Mouse (Mus musculus): ENCODE data around the gene Snx22. TPM values are rescaled to one million over a fixed set of nuclear protein-coding genes. Genes with fewer than 3 reads are reported as not detected.

Snx22 gene
- polyA plus RNA-seq, 1 experiment from 2014 or later, result 3.5 TPM

- H3K4me3 ChIP-seq, result no peak overlapping the region
- peaks cover 99% of the 10 kb centered on the region for H3K36me3 ChIP-seq
- peaks cover 20% of the 10 kb centered on the region for H3K4me1 ChIP-seq (replicated peaks)
- DNase-seq (ENCODE audit: low spot score), result no peak
- WGBS, result 92% methylated on average over 13 of the region's 13 CpGs
- H3K27ac ChIP-seq, result no peak overlapping the region
- no peaks in the 10 kb centered on the region for H3K9me3 ChIP-seq
- no peaks in the 10 kb centered on the region for H3K27me3 ChIP-seq (ENCODE audit: insufficient read depth, poor library complexity, severe bottlenecking)
These were observed 21.2 kb upstream of the Snx22 start for GRCm38 (mm10) chr9:66090593-66091244.

- H3K36me3 ChIP-seq, result peaks cover 79% of the 10 kb centered on the region
These were observed 18.9 kb upstream of the Snx22 start for GRCm38 (mm10) chr9:66088411-66088810.

DNA sequence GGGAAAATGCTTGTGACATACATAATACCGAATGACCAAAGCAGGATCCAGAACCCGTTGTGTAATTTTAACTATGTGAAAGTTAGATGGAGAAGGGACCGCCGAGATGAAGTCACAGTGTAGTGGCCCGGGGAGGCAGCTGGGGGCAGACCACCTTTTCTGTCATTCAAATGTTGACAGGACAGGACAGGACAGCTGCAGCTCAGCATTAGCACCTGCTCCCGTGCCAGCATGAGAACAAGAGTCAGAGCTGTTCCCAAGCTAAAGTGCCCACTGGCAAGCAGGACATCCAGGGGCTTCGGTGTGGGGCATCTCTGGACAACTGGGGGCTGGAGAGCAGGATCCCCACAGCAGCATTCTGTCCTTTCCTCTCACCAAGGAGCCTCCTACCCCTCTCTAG lies 17.5 kb upstream of the Snx22 start:
- DNase-seq (ENCODE audit: low spot score), result no peak
- H3K4me1 ChIP-seq (replicated peaks), result peaks cover 12% of the 10 kb centered on the region
- H3K36me3 ChIP-seq, result peaks cover 66% of the 10 kb centered on the region
- H3K27me3 ChIP-seq (ENCODE audit: insufficient read depth, poor library complexity, severe bottlenecking), result no peaks in the 10 kb centered on the region
- H3K9me3 ChIP-seq, result no peaks in the 10 kb centered on the region
- 94% methylated on average over 7 of the region's 7 CpGs for WGBS
- no peak overlapping the region for H3K27ac ChIP-seq
- H3K4me3 ChIP-seq, result no peak overlapping the region

More at GRCm38 (mm10) chr9:66088411-66088810, 18.9 kb upstream of the Snx22 start:
- Histone ChIP-seq H3K27ac (0 out of 2 replicates have a peak overlapping the region, but pooled peaks have one; percentile 16), H3K4me1 (replicated peaks) (peaks cover 20% of the 10 kb centered on the region), H3K27me3 (ENCODE audit: insufficient read depth, poor library complexity, severe bottlenecking) (no peaks in the 10 kb centered on the region), H3K4me3 (no peak overlapping the region), H3K9me3 (no peaks in the 10 kb centered on the region)
- 38% methylated on average over 4 of the region's 4 CpGs for WGBS
- peak; percentile 60 for DNase-seq (ENCODE audit: low spot score)

- DNase-seq (ENCODE audit: low spot score), result no peak
- peaks cover 10% of the 10 kb centered on the region; the same call in 1 of the 2 replicates for H3K4me1 ChIP-seq (replicated peaks)
- H3K27me3 ChIP-seq (ENCODE audit: insufficient read depth, poor library complexity, severe bottlenecking), result no peaks in the 10 kb centered on the region
- H3K4me3 ChIP-seq, result no peak overlapping the region
- no peaks in the 10 kb centered on the region for H3K9me3 ChIP-seq
- H3K27ac ChIP-seq, result no peak overlapping the region
- WGBS, result 89% methylated on average over 3 of the region's 3 CpGs
- H3K36me3 ChIP-seq, result peaks cover 37% of the 10 kb centered on the region
These were observed 14.7 kb upstream of the Snx22 start for GRCm38 (mm10) chr9:66084171-66084570.

- no peaks in the 10 kb centered on the region for H3K9me3 ChIP-seq
- H3K4me3 ChIP-seq, result no peak overlapping the region
- no peak for DNase-seq (ENCODE audit: low spot score)
- no peaks in the 10 kb centered on the region for H3K27me3 ChIP-seq (ENCODE audit: insufficient read depth, poor library complexity, severe bottlenecking)
- 89% methylated on average over 4 of the region's 4 CpGs for WGBS
- H3K4me1 ChIP-seq (replicated peaks), result peaks cover 8% of the 10 kb centered on the region
- peaks cover 15% of the 10 kb centered on the region for H3K36me3 ChIP-seq
- no peak overlapping the region for H3K27ac ChIP-seq
These were observed 12.5 kb upstream of the Snx22 start for GRCm38 (mm10) chr9:66081999-66082398.

- WGBS, result 79% methylated on average over 3 of the region's 3 CpGs
- no peaks in the 10 kb centered on the region for H3K27me3 ChIP-seq (ENCODE audit: insufficient read depth, poor library complexity, severe bottlenecking)
- DNase-seq (ENCODE audit: low spot score), result no peak
These were observed 11.4 kb upstream of the Snx22 start for GRCm38 (mm10) chr9:66080804-66081459.

GRCm38 (mm10) chr9:66078493-66078892 lies 9.0 kb upstream of the Snx22 start:
- Histone ChIP-seq H3K9me3 (peaks cover 5% of the 10 kb centered on the region), H3K36me3 (no peaks in the 10 kb centered on the region), H3K27me3 (ENCODE audit: insufficient read depth, poor library complexity, severe bottlenecking) (no peaks in the 10 kb centered on the region), H3K4me1 (replicated peaks) (peaks cover 8% of the 10 kb centered on the region), H3K27ac (peak overlapping the region; percentile 69), H3K4me3 (peak overlapping the region; percentile 14; the same call in 1 of the 2 replicates)
- WGBS, result 12% methylated on average over 14 of the region's 14 CpGs
- DNase-seq (ENCODE audit: low spot score), result peak; percentile 57

More at GRCm38 (mm10) chr9:66080804-66081459, 11.4 kb upstream of the Snx22 start:
- peaks cover 8% of the 10 kb centered on the region for H3K4me1 ChIP-seq (replicated peaks)
- no peak overlapping the region for H3K4me3 ChIP-seq
- peaks cover 5% of the 10 kb centered on the region for H3K36me3 ChIP-seq
- H3K27ac ChIP-seq, result no peak overlapping the region
- no peaks in the 10 kb centered on the region for H3K9me3 ChIP-seq

GRCm38 (mm10) chr9:66078072-66078471 lies 8.6 kb upstream of the Snx22 start:
- Histone ChIP-seq H3K27ac (peak overlapping the region; percentile 69), H3K9me3 (peaks cover 5% of the 10 kb centered on the region), H3K36me3 (no peaks in the 10 kb centered on the region), H3K4me1 (replicated peaks) (peaks cover 8% of the 10 kb centered on the region), H3K27me3 (ENCODE audit: insufficient read depth, poor library complexity, severe bottlenecking) (no peaks in the 10 kb centered on the region; the same call in 1 of the 2 replicates), H3K4me3 (peak overlapping the region; percentile 14; the same call in 1 of the 2 replicates)
- no peak for DNase-seq (ENCODE audit: low spot score)
- WGBS, result 69% methylated on average over 3 of the region's 3 CpGs

- Histone ChIP-seq H3K36me3 (0 out of 2 replicates have a peak, but pooled peaks cover 1% of the 10 kb centered on the region), H3K9me3 (peaks cover 5% of the 10 kb centered on the region), H3K27me3 (ENCODE audit: insufficient read depth, poor library complexity, severe bottlenecking) (peaks cover 30% of the 10 kb centered on the region), H3K4me3 (no peak overlapping the region), H3K4me1 (replicated peaks) (peaks cover 15% of the 10 kb centered on the region), H3K27ac (no peak overlapping the region)
- WGBS, result 86% methylated on average over 7 of the region's 7 CpGs
- DNase-seq (ENCODE audit: low spot score), result no peak
These were observed 3.2 kb upstream of the Snx22 start for GRCm38 (mm10) chr9:66072754-66073153.

DNA sequence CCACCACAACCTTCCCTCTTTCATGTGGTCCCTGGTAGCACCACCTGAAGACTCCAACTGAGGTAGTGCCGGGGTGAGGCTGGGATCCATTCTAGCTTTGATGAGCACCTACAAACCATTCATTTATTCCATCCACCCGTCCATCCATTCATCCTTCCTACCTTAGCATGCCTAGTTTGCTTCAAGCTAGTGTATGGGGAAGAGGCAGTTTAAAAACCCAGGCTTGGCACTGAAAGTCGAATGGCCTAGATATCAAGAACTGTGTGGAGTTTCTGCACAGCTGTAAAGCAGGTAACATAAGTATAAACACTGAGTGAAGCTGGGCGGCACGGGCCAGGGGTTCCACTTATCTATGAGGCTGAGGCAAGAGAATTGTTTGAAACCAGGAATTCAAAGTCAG lies 632 bp upstream of the Snx22 start:
- peaks cover 44% of the 10 kb centered on the region for H3K27me3 ChIP-seq (ENCODE audit: insufficient read depth, poor library complexity, severe bottlenecking)
- no peak overlapping the region for H3K4me3 ChIP-seq
- peaks cover 5% of the 10 kb centered on the region for H3K9me3 ChIP-seq
- WGBS, result 84% methylated on average over 5 of the region's 5 CpGs
- no peak for DNase-seq (ENCODE audit: low spot score)
- H3K27ac ChIP-seq, result 0 out of 2 replicates have a peak overlapping the region, but pooled peaks have one; percentile 10
- peaks cover 24% of the 10 kb centered on the region for H3K4me1 ChIP-seq (replicated peaks)
- H3K36me3 ChIP-seq, result peaks cover 27% of the 10 kb centered on the region

- H3K27ac ChIP-seq, result peak overlapping the region; percentile 76
- no peaks in the 10 kb centered on the region; the same call in 1 of the 2 replicates for H3K9me3 ChIP-seq
- H3K4me1 ChIP-seq (replicated peaks), result peaks cover 24% of the 10 kb centered on the region
- H3K27me3 ChIP-seq (ENCODE audit: insufficient read depth, poor library complexity, severe bottlenecking), result peaks cover 44% of the 10 kb centered on the region
- H3K36me3 ChIP-seq, result peaks cover 37% of the 10 kb centered on the region
- 2% methylated on average over 30 of the region's 30 CpGs for WGBS
- H3K4me3 ChIP-seq, result peak overlapping the region; percentile 67
- peak; percentile 31 for DNase-seq (ENCODE audit: low spot score)
These were observed 538 bp downstream of the Snx22 start for GRCm38 (mm10) chr9:66068971-66069391.

DNA sequence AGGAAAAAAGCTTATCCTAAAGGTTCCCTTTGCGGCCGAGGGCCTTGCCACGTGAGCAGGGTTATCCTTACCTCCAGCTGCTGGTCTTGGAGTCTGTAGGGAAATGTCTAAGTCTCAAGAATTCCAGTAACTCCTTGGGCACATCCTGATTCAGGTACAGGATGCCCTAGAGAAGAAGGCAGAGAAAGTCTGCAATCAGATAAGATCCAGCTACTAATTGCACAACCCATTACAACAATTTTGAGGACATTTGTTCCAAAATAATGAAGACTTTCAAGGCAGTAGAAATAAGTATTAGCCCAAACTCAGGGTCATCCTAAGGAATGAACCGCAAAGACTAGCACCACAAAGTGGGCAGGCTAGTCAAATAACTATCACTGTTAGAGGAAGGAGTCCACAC lies 1.5 kb downstream of the Snx22 start:
- no peak for DNase-seq (ENCODE audit: low spot score)
- Histone ChIP-seq H3K27me3 (ENCODE audit: insufficient read depth, poor library complexity, severe bottlenecking) (peaks cover 44% of the 10 kb centered on the region), H3K4me3 (no peak overlapping the region), H3K4me1 (replicated peaks) (peaks cover 24% of the 10 kb centered on the region), H3K9me3 (no peaks in the 10 kb centered on the region), H3K36me3 (peaks cover 46% of the 10 kb centered on the region), H3K27ac (no peak overlapping the region)
- 53% methylated on average over 4 of the region's 4 CpGs for WGBS

GRCm38 (mm10) chr9:66067542-66067941 lies 2.0 kb downstream of the Snx22 start:
- 13% methylated on average over 5 of the region's 5 CpGs for WGBS
- DNase-seq (ENCODE audit: low spot score), result peak; percentile 53
- H3K36me3 ChIP-seq, result peaks cover 52% of the 10 kb centered on the region
- peaks cover 24% of the 10 kb centered on the region for H3K4me1 ChIP-seq (replicated peaks)
- H3K27ac ChIP-seq, result no peak overlapping the region
- H3K4me3 ChIP-seq, result no peak overlapping the region
- no peaks in the 10 kb centered on the region for H3K9me3 ChIP-seq
- peaks cover 44% of the 10 kb centered on the region for H3K27me3 ChIP-seq (ENCODE audit: insufficient read depth, poor library complexity, severe bottlenecking)

Data from hindbrain, embryonic 10.5 days (tissue).